Mouse (Mus musculus): ENCODE data around the gene Fam187b.

DNA sequence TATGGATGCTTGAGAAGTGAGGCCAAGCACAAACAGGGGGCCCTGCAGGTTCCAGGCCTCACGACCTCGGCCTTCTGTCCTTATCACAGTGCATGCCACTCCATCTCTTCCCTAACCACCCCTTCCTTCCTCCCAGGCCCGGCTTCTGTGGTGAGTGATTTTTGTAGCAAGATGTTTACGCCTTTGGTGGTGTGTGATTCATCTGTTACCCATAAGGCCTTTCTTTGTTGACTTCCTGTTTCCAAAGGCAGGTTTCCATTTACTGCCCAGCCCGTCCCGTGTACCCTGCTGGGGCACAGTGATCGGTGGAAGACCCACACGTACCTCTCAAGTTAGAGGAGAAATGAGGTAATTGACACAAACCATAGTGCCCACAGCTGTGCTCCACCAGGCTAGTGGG lies 29.1 kb downstream of the Fam187b start:
- no peak for TF ChIP-seq POLR2A (IDR thresholded peaks at IDR 0.05; ENCODE audit: insufficient read depth, low read depth, low read length)
- no peak for TF ChIP-seq CTCF (IDR thresholded peaks at IDR 0.05; ENCODE audit: insufficient read depth, low read depth, low read length)
